18 mouse cellular contexts compared by ENCODE assay signal in the genomic region with DNA sequence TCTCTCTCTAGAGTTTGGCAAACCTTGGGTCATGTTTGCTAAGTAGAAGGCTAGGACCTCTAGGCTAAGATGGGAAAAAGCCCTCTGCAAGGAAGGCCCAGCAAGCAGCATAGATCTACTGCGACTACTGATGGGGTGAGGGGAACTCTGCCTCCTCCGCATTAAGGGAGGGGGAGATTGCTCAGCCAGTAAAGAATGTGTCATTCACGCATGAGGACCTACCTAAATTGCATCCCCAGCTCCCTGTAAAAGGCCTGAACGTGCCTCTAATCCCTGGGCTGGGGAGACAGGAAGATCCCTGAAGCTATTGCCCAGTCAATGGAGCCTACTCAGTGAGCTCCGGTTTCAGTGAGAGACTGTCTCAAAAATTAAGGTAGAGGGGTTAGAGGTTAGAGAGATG.
"Had no signal": no experiment of that assay in that cellular context is flagged by ENCODE, and none has a peak within 500 bp of the region (broad histone marks: within the 10 kb centered on the region; RNA-seq: fewer than 3 reads in every experiment).

No protein-coding gene starts in this region.

- H3K27me3 ChIP-seq: heart, embryonic 13.5 days; heart, embryonic 15.5 days; hindbrain, embryonic 13.5 days; hindbrain, embryonic 15.5 days; limb, embryonic 12.5 days; liver, embryonic 12.5 days had no signal

- H3K4me1 ChIP-seq: heart, embryonic 13.5 days; heart, embryonic 15.5 days; hindbrain, embryonic 13.5 days; hindbrain, embryonic 15.5 days; limb, embryonic 12.5 days; liver, embryonic 12.5 days had no signal

- H3K4me3 ChIP-seq: heart, adult 2 months; heart, embryonic 13.5 days; heart, embryonic 15.5 days; hindbrain, embryonic 13.5 days; hindbrain, embryonic 15.5 days; limb, embryonic 12.5 days; liver, embryonic 12.5 days had no signal

- H3K4me2 ChIP-seq: heart, embryonic 11.5 days; heart, embryonic 13.5 days; heart, embryonic 15.5 days; hindbrain, embryonic 13.5 days; hindbrain, embryonic 15.5 days; limb, embryonic 12.5 days; liver, embryonic 12.5 days had no signal

- H3K9ac ChIP-seq: heart, embryonic 13.5 days; heart, embryonic 15.5 days; hindbrain, embryonic 13.5 days; hindbrain, embryonic 15.5 days; limb, embryonic 12.5 days; liver, embryonic 12.5 days; liver, embryonic 14.5 days had no signal

- DNase-seq: gastrocnemius, postnatal 14 days; gastrocnemius, postnatal 36 days; heart, adult 11 months; heart, adult 2 months; heart, postnatal 36 days; layer of hippocampus, adult 9-11 months; layer of hippocampus, postnatal 36 days; left cerebral cortex, postnatal 4 days had no signal

- H3K36me3 ChIP-seq: heart, embryonic 13.5 days; heart, embryonic 15.5 days; hindbrain, embryonic 13.5 days; hindbrain, embryonic 15.5 days; limb, embryonic 12.5 days; liver, embryonic 12.5 days had no signal

- H3K9me3 ChIP-seq: heart, embryonic 13.5 days; heart, embryonic 15.5 days; hindbrain, embryonic 13.5 days; hindbrain, embryonic 15.5 days; liver, embryonic 12.5 days had no signal

- ATAC-seq: hindbrain, postnatal 0 days; intestine, embryonic 16.5 days; liver, embryonic 12.5 days had no signal

- H3K27ac ChIP-seq: heart, adult 2 months; heart, embryonic 13.5 days; heart, embryonic 15.5 days; hindbrain, embryonic 13.5 days; hindbrain, embryonic 15.5 days; hindbrain, postnatal 0 days; limb, embryonic 12.5 days; liver, embryonic 12.5 days; liver, embryonic 14.5 days had no signal
